Mouse (Mus musculus) ZHBTc4 (cell line): ENCODE results near the gene Prmt8.

Experiments
- DNase-seq: peaks from one replicate; pipeline ENCODE4 v3.0.0-alpha.2; 2011; ENCODE audit warnings: low read depth, low spot score

Prmt8 gene

GRCm38 (mm10) chr6:127739921-127740320 is 29.4 kb downstream of the Prmt8 start:
- no peak for DNase-seq

DNA sequence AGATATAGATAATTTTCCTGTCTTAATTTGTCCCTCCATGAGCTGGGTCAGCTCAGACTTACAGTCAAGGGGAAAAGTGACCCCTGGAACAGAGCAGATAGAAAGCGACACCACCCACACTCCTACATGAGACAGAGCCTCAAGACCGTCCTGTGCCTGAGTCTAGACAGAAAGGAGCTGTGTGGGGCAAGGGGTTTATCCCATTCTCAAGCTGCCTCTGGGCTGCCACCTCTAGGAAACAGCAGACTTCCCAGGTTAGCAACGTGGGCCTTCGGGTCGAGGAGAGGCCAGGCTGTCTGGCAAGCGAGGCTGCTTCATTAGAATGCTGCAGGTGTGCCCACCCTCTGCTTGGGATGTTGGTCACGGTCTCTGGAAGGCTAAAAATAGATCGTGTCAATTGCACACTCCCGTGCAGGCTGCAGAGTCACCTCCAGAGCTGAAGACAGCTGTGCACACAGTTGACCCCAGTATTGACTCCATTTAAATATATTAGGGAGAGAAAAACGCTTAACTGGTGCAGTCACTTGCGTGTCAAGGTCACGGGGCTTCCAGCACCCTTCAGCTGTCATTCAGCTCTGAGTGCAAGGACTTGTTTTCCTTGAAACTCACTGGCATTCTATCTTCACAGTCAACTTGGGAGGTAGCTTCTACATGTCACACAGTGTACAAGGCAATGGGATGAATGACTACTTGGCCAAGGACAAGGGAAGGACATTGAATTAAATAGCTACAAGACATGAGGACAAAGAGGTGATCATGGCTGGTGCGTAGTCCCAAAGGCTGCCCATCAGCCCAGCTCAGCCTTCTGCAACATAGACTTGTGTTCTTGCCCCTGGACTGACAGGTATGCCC is 33.9 kb downstream of the Prmt8 start:
- DNase-seq = peak; percentile 55

- DNase-seq = peak; percentile 75
Measured at GRCm38 (mm10) chr6:127723126-127723525, 46.1 kb downstream of the Prmt8 start.

DNA sequence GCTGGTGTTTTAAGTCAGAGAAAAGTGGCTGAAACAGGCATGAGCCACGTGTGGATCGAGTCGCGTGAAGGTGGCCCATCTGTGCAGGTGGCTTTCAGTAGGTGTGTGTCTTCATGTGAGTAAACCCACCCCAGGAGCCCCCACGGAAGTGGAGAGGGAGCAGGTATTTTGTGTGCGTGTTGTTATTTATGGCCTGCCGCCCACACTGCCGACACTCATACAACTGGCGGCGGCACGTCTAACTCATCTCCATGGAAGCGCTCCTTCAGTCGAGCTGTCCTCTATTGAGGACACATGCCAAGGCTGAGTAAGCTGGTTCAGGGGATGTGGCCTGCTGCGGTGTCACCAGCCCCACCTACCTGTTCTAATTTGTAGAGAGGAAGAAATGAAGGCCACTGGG is 49.4 kb downstream of the Prmt8 start:
- DNase-seq = no peak

- DNase-seq = no peak
Measured at GRCm38 (mm10) chr6:127717239-127718137, 51.8 kb downstream of the Prmt8 start.

DNA sequence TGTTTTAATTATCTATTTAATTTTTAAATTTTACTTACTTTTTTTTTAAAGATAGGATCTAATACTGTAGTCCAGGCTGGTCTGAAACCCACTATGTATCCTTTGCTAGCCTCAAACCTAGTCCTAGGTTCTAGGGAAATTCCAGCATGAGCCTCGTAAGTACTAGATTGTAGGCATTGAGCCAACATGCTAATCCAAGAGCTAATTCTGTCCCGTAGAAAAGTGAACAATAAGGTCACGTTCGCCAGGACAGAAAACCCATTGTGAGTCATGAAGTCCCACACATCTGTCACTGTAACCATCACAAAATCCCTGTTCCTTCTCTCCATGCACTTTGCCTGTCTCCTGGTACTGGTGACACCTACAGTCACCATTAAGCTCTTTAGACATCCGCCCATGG is 53.8 kb downstream of the Prmt8 start:
- no peak for DNase-seq

GRCm38 (mm10) chr6:127714906-127715305 is 54.4 kb downstream of the Prmt8 start:
- no peak for DNase-seq

DNA sequence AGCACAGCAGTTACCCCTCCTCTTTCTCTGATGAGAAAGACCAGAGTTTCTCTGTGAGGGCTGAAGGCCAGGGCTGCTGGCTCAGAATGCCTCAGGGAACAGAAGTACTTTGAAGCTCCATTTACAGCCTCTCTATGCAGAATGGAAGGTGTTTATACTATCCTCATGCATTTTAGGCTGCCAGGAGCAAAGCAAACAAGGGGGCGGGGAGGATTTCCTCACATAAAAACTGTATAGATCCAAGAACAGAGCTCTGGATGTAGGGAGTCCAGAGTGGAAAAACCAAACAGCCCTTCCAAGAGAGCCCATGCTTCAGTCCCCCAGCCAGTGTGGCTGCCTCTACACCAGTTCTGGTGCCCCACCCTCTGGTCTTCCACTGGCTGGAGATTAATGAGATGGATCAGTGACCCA is 61.0 kb downstream of the Prmt8 start:
- DNase-seq = peak; percentile 32

DNA sequence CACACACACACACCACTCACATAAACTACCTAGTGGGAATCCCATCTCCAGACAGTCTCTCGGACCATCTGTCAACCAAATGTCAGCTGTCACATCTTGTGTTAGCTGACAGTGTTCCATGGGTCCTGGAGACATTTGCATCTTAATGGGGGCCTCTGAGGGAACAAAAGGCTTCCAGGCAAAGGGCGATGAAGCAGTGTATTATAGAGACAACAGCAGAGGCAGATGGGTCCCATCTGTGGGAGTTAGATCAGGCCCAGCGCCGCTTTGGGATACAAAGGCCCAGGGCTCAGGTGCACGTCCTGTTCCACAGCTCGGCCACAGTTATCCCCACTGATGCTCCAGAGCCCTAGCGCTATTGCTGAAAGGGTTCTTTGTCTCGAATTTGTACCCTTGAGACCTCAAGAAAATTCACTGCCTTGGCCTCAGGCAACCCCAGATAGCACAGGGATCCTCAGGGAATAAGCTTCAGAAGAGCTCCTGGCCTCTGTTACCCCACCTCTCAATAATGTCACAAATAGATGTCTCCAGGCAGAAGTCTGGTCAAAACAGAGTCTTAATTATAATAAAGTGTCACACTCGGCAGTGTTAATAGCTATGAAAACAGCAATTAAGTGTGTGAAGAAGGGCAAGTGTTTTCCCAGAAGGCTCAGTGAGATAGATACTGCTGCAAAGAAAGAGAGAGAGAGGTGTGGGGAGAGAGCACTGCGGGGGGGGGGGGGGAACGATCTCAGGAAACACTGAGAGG is 68.1 kb downstream of the Prmt8 start:
- peak; percentile 89 for DNase-seq

DNA sequence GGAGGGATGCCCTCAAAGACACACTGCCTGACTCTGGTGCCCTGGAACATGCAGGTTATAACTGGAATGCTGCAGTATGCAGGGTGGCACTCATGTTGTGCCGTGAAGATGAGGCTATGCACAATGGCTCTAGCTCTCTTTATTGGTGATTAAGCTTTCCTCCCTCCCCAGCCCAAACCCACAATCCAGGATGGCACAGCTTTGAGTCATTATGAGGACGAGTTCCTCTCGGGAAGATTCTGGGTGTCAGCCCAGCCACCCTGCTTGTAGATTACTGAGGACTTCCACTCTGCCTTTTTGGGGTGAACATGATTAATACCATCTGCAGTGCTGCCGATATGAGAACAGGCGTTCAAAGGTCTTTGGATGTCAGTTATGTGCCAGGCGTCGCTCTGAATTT is 75.6 kb downstream of the Prmt8 start:
- no peak for DNase-seq

DNA sequence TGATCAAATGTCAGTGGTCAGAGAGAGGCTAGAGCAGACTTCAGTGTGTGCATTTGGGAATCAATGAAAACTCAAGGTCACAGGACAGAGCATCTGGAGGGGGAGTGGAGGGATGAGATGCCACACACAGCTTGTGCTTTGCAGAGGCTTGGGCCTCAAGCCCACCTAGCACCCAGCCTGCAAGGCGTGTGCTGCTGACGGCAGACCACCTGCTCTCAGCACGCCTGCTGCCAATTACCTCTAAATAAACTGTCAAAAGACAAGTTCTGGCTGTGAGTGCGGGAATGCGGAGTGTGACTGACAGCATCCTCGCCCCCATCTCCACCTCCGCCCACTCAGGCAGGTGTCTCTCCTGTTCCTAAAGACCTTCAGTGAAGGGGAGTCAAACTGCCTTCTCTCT is 77.0 kb downstream of the Prmt8 start:
- DNase-seq = peak; percentile 21

- no peak for DNase-seq
Measured at GRCm38 (mm10) chr6:127687181-127687860, 82.0 kb downstream of the Prmt8 start.

- no peak for DNase-seq
Measured at GRCm38 (mm10) chr6:127684981-127685380, 84.3 kb downstream of the Prmt8 start.

DNA sequence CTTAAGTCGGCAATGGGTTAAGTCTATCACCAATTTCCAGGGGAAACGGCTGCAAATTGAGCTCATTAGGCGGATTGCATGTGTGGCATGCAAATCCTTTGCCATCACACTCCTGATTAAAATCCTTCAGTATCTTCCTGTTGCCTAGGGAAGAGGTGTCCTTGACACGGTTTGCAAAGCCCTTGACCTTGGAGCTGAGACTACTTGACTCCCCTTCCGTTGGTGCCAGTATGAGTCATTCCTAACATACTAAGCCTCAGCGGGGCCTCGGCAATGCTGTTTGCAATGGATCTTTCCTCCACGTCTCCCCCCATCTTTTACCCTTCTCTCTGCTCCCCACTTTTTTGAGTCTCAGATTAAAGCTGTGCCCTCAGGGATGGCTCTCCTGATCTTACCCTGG is 85.7 kb downstream of the Prmt8 start:
- DNase-seq = peak; percentile 30

GRCm38 (mm10) chr6:127680784-127681183 is 88.5 kb downstream of the Prmt8 start:
- DNase-seq = no peak

DNA sequence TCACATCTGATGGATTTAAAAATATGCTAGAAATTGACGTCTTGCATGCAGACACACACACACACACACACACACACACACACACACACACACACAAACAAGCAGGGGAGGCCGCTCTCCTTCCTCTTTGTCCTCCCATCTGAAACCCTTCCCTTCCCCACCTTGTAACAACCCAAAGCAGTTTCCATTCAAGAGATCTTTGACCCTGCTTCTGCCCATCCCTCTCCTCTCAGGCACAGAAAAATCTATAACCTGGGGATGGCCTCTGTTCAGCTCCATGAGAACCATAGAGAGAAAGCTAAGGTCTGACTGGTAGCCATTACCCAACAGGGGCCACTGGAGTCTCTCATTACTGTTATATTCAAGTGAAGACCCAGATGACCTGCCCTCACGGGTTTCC is 90.3 kb downstream of the Prmt8 start:
- DNase-seq = no peak

DNA sequence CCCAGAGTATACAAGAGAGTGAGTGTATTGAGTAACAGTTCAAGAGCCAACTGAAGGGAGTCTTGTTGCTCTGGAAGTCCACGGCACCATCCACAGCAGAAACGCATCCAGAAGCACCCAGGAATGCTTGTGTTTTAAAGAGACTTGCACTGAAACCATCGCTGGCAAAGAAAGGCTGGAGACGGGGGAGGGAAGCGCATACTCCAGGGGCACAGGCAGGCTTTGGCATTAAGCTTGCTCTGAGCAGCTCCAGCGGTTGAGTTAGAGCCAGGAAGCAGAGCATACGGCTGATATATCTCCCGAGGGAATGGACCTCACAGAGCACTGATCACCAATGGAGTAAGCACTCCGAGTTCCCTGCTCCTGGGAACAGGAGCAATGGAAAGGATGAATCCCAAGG is 91.0 kb downstream of the Prmt8 start:
- no peak for DNase-seq

- no peak for DNase-seq
Measured at GRCm38 (mm10) chr6:127676866-127677265, 92.4 kb downstream of the Prmt8 start.

GRCm38 (mm10) chr6:127672071-127672470 is 97.2 kb downstream of the Prmt8 start:
- DNase-seq = no peak

DNA sequence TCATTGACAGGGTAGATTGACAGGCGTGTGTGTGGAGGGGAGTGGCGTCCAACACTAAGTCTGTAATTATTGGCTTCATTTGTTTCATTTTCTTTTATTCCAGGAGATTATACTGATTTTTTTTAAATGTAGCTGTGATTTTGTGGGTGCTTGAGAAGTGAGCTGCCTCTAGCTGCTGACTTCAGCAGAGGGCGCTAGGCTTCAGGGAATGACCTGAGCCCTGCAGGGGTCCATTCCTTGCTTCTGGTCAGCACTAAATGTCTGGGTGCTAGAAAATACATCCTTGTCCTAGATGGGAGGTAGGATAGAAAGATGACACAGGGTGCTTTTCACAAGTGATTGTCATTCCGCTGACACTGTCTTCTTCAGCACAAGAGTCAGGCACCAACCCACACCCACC is 99.2 kb downstream of the Prmt8 start:
- DNase-seq = peak; percentile 29

DNA sequence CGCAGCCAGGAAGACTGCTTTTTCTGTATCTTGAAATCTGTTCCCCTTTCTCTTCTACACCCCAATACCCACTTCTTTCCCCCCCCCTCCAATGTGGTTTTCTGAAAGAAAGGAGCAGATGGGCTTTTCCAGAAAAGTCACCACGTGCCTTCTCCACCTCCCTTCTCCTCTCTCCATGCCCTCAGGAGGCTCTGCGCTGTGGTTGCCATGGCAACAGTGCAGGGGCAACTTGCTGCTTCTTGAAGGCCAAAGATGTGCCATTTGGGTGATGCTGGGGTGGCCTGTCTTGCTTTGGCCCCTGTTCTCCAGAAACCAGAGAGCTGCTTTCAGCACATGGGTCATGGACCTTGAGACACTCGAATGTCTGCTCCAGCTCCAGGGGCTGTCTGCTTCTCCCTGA is 100.0 kb downstream of the Prmt8 start:
- DNase-seq = peak; percentile 25
